ENCODE assay signal across 8 mouse cellular contexts in the genomic region with DNA sequence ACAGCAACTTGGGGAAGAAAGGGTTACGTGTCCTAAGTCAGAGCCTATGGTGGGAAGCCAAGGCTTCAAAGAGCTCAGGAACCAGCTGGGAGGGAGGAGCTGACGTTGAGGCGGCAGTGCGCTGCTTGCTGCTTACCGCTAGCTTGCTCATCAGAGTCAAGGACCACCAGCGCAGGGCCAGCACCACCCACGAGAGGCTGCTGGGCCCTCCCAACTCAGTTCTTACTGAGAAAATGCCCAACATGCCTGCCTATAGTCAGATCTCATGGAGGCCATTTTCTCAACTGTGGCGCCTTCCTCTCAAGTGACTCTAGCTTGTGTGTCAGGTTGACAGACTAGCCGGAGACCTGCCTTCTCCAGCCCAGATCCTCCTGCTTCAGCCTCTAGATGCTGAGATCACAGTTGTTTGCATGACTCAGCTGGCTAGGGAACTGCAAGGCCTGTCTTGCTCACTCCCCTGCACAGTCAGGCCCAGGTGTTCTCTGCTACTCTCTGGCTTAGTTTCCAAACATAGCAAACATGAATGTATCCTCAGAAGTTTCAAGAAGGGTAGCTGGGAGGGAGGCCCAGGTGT. TPM values are rescaled to one million over a fixed set of nuclear protein-coding genes. Genes with fewer than 3 reads are reported as not detected.
DNase-seq lines count a peak whose midpoint lies in the region; ATAC-seq lines count a peak whose summit lies in the region.

No protein-coding gene starts in this region.

- H3K27ac ChIP-seq in midbrain, embryonic 11.5 days (ENCODE audit: low read depth, low read length) = no peak overlapping the region
- H3K27ac ChIP-seq in midbrain, embryonic 15.5 days = no peak overlapping the region
- peak overlapping the region; percentile 34; the same call in 1 of the 2 replicates for H3K27ac ChIP-seq in embryonic facial prominence, embryonic 13.5 days
- 0 out of 2 replicates have a peak overlapping the region, but pooled peaks have one; percentile 39 for H3K27ac ChIP-seq in hindbrain, embryonic 16.5 days (ENCODE audit: low read depth, low read length)
- H3K27ac ChIP-seq in macrophage = 0 out of 2 replicates have a peak overlapping the region, but pooled peaks have one; percentile 13

- no peaks in the 10 kb centered on the region for H3K9me3 ChIP-seq in midbrain, embryonic 11.5 days (ENCODE audit: control insufficient read depth, low read length)
- no peaks in the 10 kb centered on the region for H3K9me3 ChIP-seq in midbrain, embryonic 15.5 days
- no peaks in the 10 kb centered on the region for H3K9me3 ChIP-seq in embryonic facial prominence, embryonic 13.5 days
- no peaks in the 10 kb centered on the region for H3K9me3 ChIP-seq in hindbrain, embryonic 16.5 days (ENCODE audit: control insufficient read depth, low read length)

- H3K79me2 ChIP-seq in macrophage (ENCODE audit: inconsistent target) = peaks cover 23% of the 10 kb centered on the region

- no peaks in the 10 kb centered on the region for H3K36me3 ChIP-seq in midbrain, embryonic 11.5 days (ENCODE audit: control insufficient read depth, insufficient read depth, low read length)
- no peaks in the 10 kb centered on the region for H3K36me3 ChIP-seq in midbrain, embryonic 15.5 days (replicated peaks)
- no peaks in the 10 kb centered on the region for H3K36me3 ChIP-seq in embryonic facial prominence, embryonic 13.5 days
- no peaks in the 10 kb centered on the region for H3K36me3 ChIP-seq in hindbrain, embryonic 16.5 days (ENCODE audit: control insufficient read depth, insufficient read depth, low read length)
- H3K36me3 ChIP-seq in macrophage (ENCODE audit: inconsistent target) = peaks cover 37% of the 10 kb centered on the region

- H3K4me1 ChIP-seq in midbrain, embryonic 11.5 days (ENCODE audit: control insufficient read depth, insufficient read depth, low read length) = peaks cover 15% of the 10 kb centered on the region
- peaks cover 19% of the 10 kb centered on the region for H3K4me1 ChIP-seq in midbrain, embryonic 15.5 days
- peaks cover 44% of the 10 kb centered on the region for H3K4me1 ChIP-seq in embryonic facial prominence, embryonic 13.5 days
- peaks cover 15% of the 10 kb centered on the region for H3K4me1 ChIP-seq in hindbrain, embryonic 16.5 days (ENCODE audit: control insufficient read depth, insufficient read depth, low read depth, low read length)

- no peaks in the 10 kb centered on the region for H3K27me3 ChIP-seq in midbrain, embryonic 11.5 days (ENCODE audit: control insufficient read depth, insufficient read depth, low read length)
- H3K27me3 ChIP-seq in midbrain, embryonic 15.5 days (replicated peaks) = no peaks in the 10 kb centered on the region
- H3K27me3 ChIP-seq in embryonic facial prominence, embryonic 13.5 days = no peaks in the 10 kb centered on the region
- H3K27me3 ChIP-seq in hindbrain, embryonic 16.5 days (replicated peaks; ENCODE audit: control insufficient read depth, insufficient read depth, low read length) = no peaks in the 10 kb centered on the region

- 14% methylated on average over 9 of the region's 9 CpGs for WGBS in midbrain, embryonic 11.5 days
- 20% methylated on average over 9 of the region's 9 CpGs for WGBS in midbrain, embryonic 15.5 days
- 22% methylated on average over 9 of the region's 9 CpGs for WGBS in embryonic facial prominence, embryonic 13.5 days
- 21% methylated on average over 9 of the region's 9 CpGs for WGBS in hindbrain, embryonic 16.5 days
- WGBS in macrophage (ENCODE audit: missing documents) = 23% methylated on average over 9 of the region's 9 CpGs

- H3K9ac ChIP-seq in midbrain, embryonic 11.5 days (ENCODE audit: low read length) = no peak overlapping the region
- no peak overlapping the region for H3K9ac ChIP-seq in midbrain, embryonic 15.5 days
- 0 out of 2 replicates have a peak overlapping the region, but pooled peaks have one; percentile 23 for H3K9ac ChIP-seq in embryonic facial prominence, embryonic 13.5 days
- H3K9ac ChIP-seq in hindbrain, embryonic 16.5 days (ENCODE audit: low read depth, low read length) = no peak overlapping the region

- H3K4me3 ChIP-seq in midbrain, embryonic 11.5 days (ENCODE audit: low read depth, low read length) = no peak overlapping the region
- no peak overlapping the region for H3K4me3 ChIP-seq in midbrain, embryonic 15.5 days
- H3K4me3 ChIP-seq in embryonic facial prominence, embryonic 13.5 days = no peak overlapping the region
- no peak overlapping the region for H3K4me3 ChIP-seq in hindbrain, embryonic 16.5 days (ENCODE audit: low read length)
- H3K4me3 ChIP-seq in macrophage (ENCODE audit: inconsistent target) = no peak overlapping the region

- DNase-seq in midbrain, embryonic 11.5 days (ENCODE audit: low spot score, missing footprints) = peak; percentile 88
- peak; percentile 71 to 82 for DNase-seq in thymus, postnatal 10 days (ENCODE audit: low spot score in 2 of 2)
- DNase-seq in MN1 (ENCODE audit: low spot score) = no peak
- no peak for DNase-seq in right cerebral cortex, adult 2 months (ENCODE audit: low spot score in 2 of 2)

- H3K4me2 ChIP-seq in midbrain, embryonic 11.5 days = no peak overlapping the region
- no peak overlapping the region for H3K4me2 ChIP-seq in midbrain, embryonic 15.5 days
- H3K4me2 ChIP-seq in embryonic facial prominence, embryonic 13.5 days = 0 out of 2 replicates have a peak overlapping the region, but pooled peaks have one; percentile 14
- H3K4me2 ChIP-seq in hindbrain, embryonic 16.5 days (ENCODE audit: low read length) = no peak overlapping the region

- no peak for ATAC-seq in midbrain, embryonic 11.5 days (ENCODE audit: low FRiP score)
- no peak for ATAC-seq in midbrain, embryonic 15.5 days (replicated peaks)
- no peak for ATAC-seq in embryonic facial prominence, embryonic 13.5 days (ENCODE audit: insufficient number of reproducible peaks, insufficient read depth, low FRiP score, low TSS enrichment, low read depth)
- ATAC-seq in hindbrain, embryonic 16.5 days = peak; percentile 44; the same call in 1 of the 2 replicates

RNA-seq across cellular contexts. Expression of gene Frmd8, which starts 51.7 kb away (rescaled TPM):
- polyA plus RNA-seq in midbrain, embryonic 11.5 days (2014; fragmentation: Nextera tagmentation; extraction: Ambion mirVana) = 11.5 and 14.0 TPM in 2 replicates
- 16.1 and 19.2 TPM in 2 replicates for polyA plus RNA-seq in midbrain, embryonic 15.5 days (2015; fragmentation: Nextera tagmentation; extraction: Ambion mirVana)
- 30.6 and 34.0 TPM in 2 replicates for polyA plus RNA-seq in embryonic facial prominence, embryonic 13.5 days (2015; fragmentation: Nextera tagmentation; extraction: Ambion mirVana)
- polyA plus RNA-seq in hindbrain, embryonic 16.5 days (2015; fragmentation: Nextera tagmentation; extraction: Ambion mirVana) = 18.1 and 20.1 TPM in 2 replicates
- total RNA-seq in macrophage (2018; cell fraction: chromatin; rRNA removed) = 10 to 100 TPM in 20 of 26 experiments, 1 to 10 TPM in 6; 4.2 to 72.2 (median 26.5) TPM
- 10 to 100 TPM; 14.6 to 30.6 (median 23.5) TPM for total RNA-seq in macrophage (2018; cell fraction: cytosol; rRNA removed)
- total RNA-seq in macrophage (2018; cell fraction: nucleus; rRNA removed) = 10 to 100 TPM in 25 of 26 experiments, 1 to 10 TPM in 1; 8.8 to 44.5 (median 22.9) TPM
- 8.1 to 26.2 TPM (median 19.8 TPM) in 3 replicates for polyA plus RNA-seq in macrophage (2018)

RNA-seq across cellular contexts. Expression of gene Scyl1, which starts 52.1 kb away (rescaled TPM):
- polyA plus RNA-seq in midbrain, embryonic 11.5 days (2014; fragmentation: Nextera tagmentation; extraction: Ambion mirVana) = 48.2 and 58.6 TPM in 2 replicates
- polyA plus RNA-seq in midbrain, embryonic 15.5 days (2015; fragmentation: Nextera tagmentation; extraction: Ambion mirVana) = 87.6 and 94.7 TPM in 2 replicates
- polyA plus RNA-seq in embryonic facial prominence, embryonic 13.5 days (2015; fragmentation: Nextera tagmentation; extraction: Ambion mirVana) = 73.0 and 75.3 TPM in 2 replicates
- 83.2 and 93.9 TPM in 2 replicates for polyA plus RNA-seq in hindbrain, embryonic 16.5 days (2015; fragmentation: Nextera tagmentation; extraction: Ambion mirVana)
- total RNA-seq in macrophage (2018; cell fraction: chromatin; rRNA removed) = 100 to 1,000 TPM in 7 of 26 experiments, 10 to 100 TPM in 19; 63.9 to 148 (median 86.2) TPM
- 10 to 100 TPM; 31.6 to 62.4 (median 45.0) TPM for total RNA-seq in macrophage (2018; cell fraction: cytosol; rRNA removed)
- total RNA-seq in macrophage (2018; cell fraction: nucleus; rRNA removed) = 100 to 1,000 TPM in 4 of 26 experiments, 10 to 100 TPM in 22; 42.7 to 104 (median 71.0) TPM
- 46.2 to 54.8 TPM (median 52.4 TPM) in 3 replicates for polyA plus RNA-seq in macrophage (2018)

RNA-seq across cellular contexts. Expression of gene Slc25a45, which starts 54.3 kb away (rescaled TPM):
- 1.1 and 1.8 TPM in 2 replicates for polyA plus RNA-seq in midbrain, embryonic 11.5 days (2014; fragmentation: Nextera tagmentation; extraction: Ambion mirVana)
- polyA plus RNA-seq in midbrain, embryonic 15.5 days (2015; fragmentation: Nextera tagmentation; extraction: Ambion mirVana) = 2.0 and 2.9 TPM in 2 replicates
- polyA plus RNA-seq in embryonic facial prominence, embryonic 13.5 days (2015; fragmentation: Nextera tagmentation; extraction: Ambion mirVana) = 3.1 and 4.5 TPM in 2 replicates
- polyA plus RNA-seq in hindbrain, embryonic 16.5 days (2015; fragmentation: Nextera tagmentation; extraction: Ambion mirVana) = 2.2 and 2.6 TPM in 2 replicates
- total RNA-seq in macrophage (2018; cell fraction: chromatin; rRNA removed) = 100 to 1,000 TPM in 13 of 26 experiments, 10 to 100 TPM in 11, 1 to 10 TPM in 2; 8.2 to 252 (median 93.8) TPM
- total RNA-seq in macrophage (2018; cell fraction: cytosol; rRNA removed) = 10 to 100 TPM; 23.1 to 86.6 (median 55.7) TPM
- 100 to 1,000 TPM in 15 of 26 experiments, 10 to 100 TPM in 11; 18.0 to 263 (median 107) TPM for total RNA-seq in macrophage (2018; cell fraction: nucleus; rRNA removed)
- polyA plus RNA-seq in macrophage (2018) = 44.6 to 74.8 TPM (median 53.2 TPM) in 3 replicates

Comparison
In these comparisons a context has a peak if more than half of its experiments do, and no peak if none do; other contexts are left out.
1. DNase-seq: peak in midbrain, embryonic 11.5 days (single experiment) and thymus, postnatal 10 days (2 of 2); none in MN1 (single experiment) and right cerebral cortex, adult 2 months (0 of 2).
2. H3K27ac ChIP-seq: peak in embryonic facial prominence, embryonic 13.5 days (single experiment), hindbrain, embryonic 16.5 days (single experiment) and macrophage (single experiment); none in midbrain, embryonic 11.5 days (single experiment) and midbrain, embryonic 15.5 days (single experiment).